Mouse (Mus musculus): ENCODE data around the gene Eya3. TPM values are rescaled to one million over a fixed set of nuclear protein-coding genes. Genes with fewer than 3 reads are reported as not detected.

Eya3 gene
- total and polyA plus RNA-seq, 3 experiments = 21.7 to 270 (median 38.2) TPM

DNA sequence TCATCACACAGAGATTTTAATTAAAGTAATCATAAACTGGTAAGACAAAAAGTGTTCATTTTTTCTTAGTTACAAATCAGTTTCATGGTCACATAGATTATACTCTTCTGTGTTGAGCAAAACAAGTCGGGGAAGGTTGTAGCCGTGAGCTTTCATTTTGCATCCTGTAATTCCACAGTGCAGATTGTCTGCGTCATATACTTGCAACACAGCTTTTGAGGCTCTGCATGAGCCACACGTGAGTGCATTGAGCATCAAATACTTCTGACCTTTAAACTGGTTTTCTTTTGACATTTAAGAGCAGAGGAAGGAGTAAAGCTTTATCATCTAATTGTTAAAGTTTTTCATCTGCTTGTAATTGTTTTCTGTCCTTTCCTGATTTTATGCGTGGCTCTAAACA is 16.5 kb downstream of the Eya3 start:
- Histone ChIP-seq H3K4me1 (ENCODE audit: control insufficient read depth in 1 of 2, insufficient read depth in 2 of 2, low read length in 2 of 2) (0 out of 4 replicates have a peak, but pooled peaks cover 0 to 2% of the 10 kb centered on the region in 2 experiments), H3K79me2 (ENCODE audit: control insufficient read depth, insufficient read depth, low read length, poor library complexity) (peaks cover 11% of the 10 kb centered on the region; the same call in 1 of the 2 replicates), H3K27me3 (ENCODE audit: control insufficient read depth in 1 of 2, insufficient read depth in 2 of 2, low read length in 2 of 2) (no peaks in the 10 kb centered on the region), H3K9me3 (replicated peaks; ENCODE audit: insufficient read depth, low read length) (no peaks in the 10 kb centered on the region), H3K4me3 (ENCODE audit: control insufficient read depth in 1 of 2, insufficient read depth in 1 of 2, low read depth in 2 of 2, low read length in 2 of 2) (no peak overlapping the region), H3K36me3 (ENCODE audit: control insufficient read depth in 1 of 2, insufficient read depth in 2 of 2, low read length in 2 of 2) (peaks cover 0 to 8% of the 10 kb centered on the region in 2 experiments; a peak in 3 of 4 replicates), H3K27ac (ENCODE audit: control insufficient read depth, low read depth, low read length) (no peak overlapping the region), H3K9ac (ENCODE audit: control insufficient read depth, low read depth, low read length, poor library complexity, severe bottlenecking) (no peak overlapping the region)
- TF ChIP-seq EP300 (IDR thresholded peaks at IDR 0.05; ENCODE audit: low read depth in 1 of 2, low read length in 2 of 2) = no peak
- TF ChIP-seq TAL1 (IDR thresholded peaks at IDR 0.05; ENCODE audit: low read length) = no peak
- no peak for TF ChIP-seq HCFC1 (IDR thresholded peaks at IDR 0.05; ENCODE audit: low read depth, low read length)
- no peak for TF ChIP-seq CHD1 (IDR thresholded peaks at IDR 0.05; ENCODE audit: low read depth, low read length)
- TF ChIP-seq MYC (IDR thresholded peaks at IDR 0.05; ENCODE audit: low read depth, low read length) = no peak
- no peak for TF ChIP-seq ZKSCAN1 (IDR thresholded peaks at IDR 0.05; ENCODE audit: low read depth, low read length)
- TF ChIP-seq TBP (IDR thresholded peaks at IDR 0.05; ENCODE audit: low read depth, low read length) = no peak
- no peak for TF ChIP-seq SMC3 (IDR thresholded peaks at IDR 0.05; ENCODE audit: low read depth, low read length)
- TF ChIP-seq ZNF384 (IDR thresholded peaks at IDR 0.05; ENCODE audit: low read depth, low read length) = no peak
- no peak for TF ChIP-seq TCF12 (IDR thresholded peaks at IDR 0.05; ENCODE audit: low read depth, low read length)
- TF ChIP-seq MAX (IDR thresholded peaks at IDR 0.05; ENCODE audit: low read length) = no peak
- no peak for DNase-seq (ENCODE audit: low read depth, low spot score)

GRCm38 (mm10) chr4:132659106-132659505 is 20.3 kb downstream of the Eya3 start:
- Histone ChIP-seq H3K9ac (ENCODE audit: control insufficient read depth, low read depth, low read length, poor library complexity, severe bottlenecking) (no peak overlapping the region), H3K27me3 (ENCODE audit: control insufficient read depth in 1 of 2, insufficient read depth in 2 of 2, low read length in 2 of 2) (no peaks in the 10 kb centered on the region), H3K79me2 (ENCODE audit: control insufficient read depth, insufficient read depth, low read length, poor library complexity) (peaks cover 7% of the 10 kb centered on the region; the same call in 1 of the 2 replicates), H3K27ac (ENCODE audit: control insufficient read depth, low read depth, low read length) (no peak overlapping the region), H3K36me3 (ENCODE audit: control insufficient read depth in 1 of 2, insufficient read depth in 2 of 2, low read length in 2 of 2) (peaks cover 0 to 18% of the 10 kb centered on the region in 2 experiments; a peak in 3 of 4 replicates), H3K4me3 (ENCODE audit: control insufficient read depth in 1 of 2, insufficient read depth in 1 of 2, low read depth in 2 of 2, low read length in 2 of 2) (no peak overlapping the region), H3K9me3 (replicated peaks; ENCODE audit: insufficient read depth, low read length) (no peaks in the 10 kb centered on the region), H3K4me1 (ENCODE audit: control insufficient read depth in 1 of 2, insufficient read depth in 2 of 2, low read length in 2 of 2) (no peaks in the 10 kb centered on the region)
- TF ChIP-seq POLR2AphosphoS2 (IDR thresholded peaks at IDR 0.05; ENCODE audit: low read length) = no peak
- TF ChIP-seq MXI1 (IDR thresholded peaks at IDR 0.05; ENCODE audit: low read depth, low read length) = no peak
- no peak for TF ChIP-seq BHLHE40 (IDR thresholded peaks at IDR 0.05; ENCODE audit: borderline replicate concordance, low read depth, low read length)
- TF ChIP-seq NELFE (IDR thresholded peaks at IDR 0.05; ENCODE audit: low read depth, low read length) = no peak
- TF ChIP-seq GABPA (IDR thresholded peaks at IDR 0.05; ENCODE audit: low read depth, low read length) = no peak
- no peak for TF ChIP-seq NRF1 (IDR thresholded peaks at IDR 0.05; ENCODE audit: insufficient read depth, low read depth, low read length, poor library complexity, severe bottlenecking)
- TF ChIP-seq KAT2A (conservative IDR thresholded peaks at IDR 0.05; ENCODE audit: low read depth, low read length) = no peak
- no peak for TF ChIP-seq CTCF (IDR thresholded peaks at IDR 0.05 in 2 of 3, conservative IDR thresholded peaks at IDR 0.05 in 1 of 3; ENCODE audit: control insufficient read depth in 1 of 3, insufficient read depth in 1 of 3, low read depth in 2 of 3, low read length in 3 of 3, poor library complexity in 1 of 3, severe bottlenecking in 1 of 3)
- TF ChIP-seq MYB (IDR thresholded peaks at IDR 0.05; ENCODE audit: low read depth, low read length) = no peak
- TF ChIP-seq CHD1 (IDR thresholded peaks at IDR 0.05; ENCODE audit: low read depth, low read length) = no peak
- no peak for TF ChIP-seq JUND (IDR thresholded peaks at IDR 0.05; ENCODE audit: low read depth, low read length)
- TF ChIP-seq TCF12 (IDR thresholded peaks at IDR 0.05; ENCODE audit: low read depth, low read length) = no peak
- TF ChIP-seq ETS1 (IDR thresholded peaks at IDR 0.05; ENCODE audit: low read depth, low read length) = no peak
- no peak for TF ChIP-seq MAFK (IDR thresholded peaks at IDR 0.05; ENCODE audit: borderline replicate concordance, low read depth, low read length)
- TF ChIP-seq POLR2AphosphoS5 (IDR thresholded peaks at IDR 0.05; ENCODE audit: borderline replicate concordance, low read depth, low read length) = no peak
- no peak for TF ChIP-seq MEF2A (IDR thresholded peaks at IDR 0.05; ENCODE audit: extremely low read depth, insufficient replicate concordance, low read depth, low read length, poor library complexity, severe bottlenecking)
- no peak for TF ChIP-seq HCFC1 (IDR thresholded peaks at IDR 0.05; ENCODE audit: low read depth, low read length)
- no peak for TF ChIP-seq MYC (IDR thresholded peaks at IDR 0.05; ENCODE audit: low read depth, low read length)
- no peak for DNase-seq (ENCODE audit: low read depth, low spot score)
